ENCODE assay signal across 26 mouse cellular contexts in genomic region chr12:117862655-117863054, GRCm38 (mm10). TPM values are rescaled to one million over a fixed set of nuclear protein-coding genes. Genes with fewer than 3 reads are reported as not detected.
DNase-seq lines count a peak whose midpoint lies in the region; ATAC-seq lines count a peak whose summit lies in the region.
"Had no signal": no experiment of that assay in that cellular context is flagged by ENCODE, and none has a peak within 500 bp of the region (broad histone marks: within the 10 kb centered on the region; RNA-seq: fewer than 3 reads in every experiment).

No protein-coding gene starts in this region.

- ATAC-seq in common myeloid progenitor, adult 5-6 weeks (replicated peaks; ENCODE audit: low read depth, poor library complexity, severe bottlenecking): peak; percentile 57
- ATAC-seq in limb, embryonic 13.5 days (ENCODE audit: low FRiP score, low read depth): no peak
- ATAC-seq in megakaryocyte-erythroid progenitor cell, adult 5-6 weeks (replicated peaks; ENCODE audit: low FRiP score, low TSS enrichment, poor library complexity, severe bottlenecking): peak; percentile 89
- no peak for ATAC-seq in kidney, embryonic 15.5 days (replicated peaks; ENCODE audit: low FRiP score)
- ATAC-seq: activated CD4-positive, CD25-positive, alpha-beta regulatory T cell, adult 4 months; CD4-positive, CD25-positive, alpha-beta regulatory T cell, adult 4 months; forebrain, embryonic 14.5 days; forebrain, embryonic 16.5 days; Patski had no signal

- H3K4me3 ChIP-seq in limb, embryonic 13.5 days: no peak overlapping the region
- H3K4me3 ChIP-seq in kidney, embryonic 15.5 days (replicated peaks): no peak overlapping the region
- H3K4me3 ChIP-seq: embryonic facial prominence, embryonic 13.5 days; embryonic facial prominence, embryonic 15.5 days; erythroblast, embryonic 14.5 days; forebrain, embryonic 10.5 days; forebrain, embryonic 12.5 days had no signal

- peaks cover 21% of the 10 kb centered on the region for H3K36me3 ChIP-seq in limb, embryonic 13.5 days
- H3K36me3 ChIP-seq in kidney, embryonic 15.5 days: peaks cover 21% of the 10 kb centered on the region

- DNase-seq in kidney, postnatal 36 days: no peak
- DNase-seq: adrenal gland, adult 8-10 months; adrenal gland, postnatal 14 days; adrenal gland, postnatal 36 days; B cell, adult 2 months; cerebellum, adult 11-12 months; cerebellum, adult 2 months; cerebellum, adult 9-10 months; cerebellum, postnatal 10 days; cerebellum, postnatal 36 days; embryo, embryonic 11 days had no signal

- H3K9ac ChIP-seq in limb, embryonic 13.5 days: no peak overlapping the region
- no peak overlapping the region for H3K9ac ChIP-seq in kidney, embryonic 15.5 days
- H3K9ac ChIP-seq: embryonic facial prominence, embryonic 13.5 days; embryonic facial prominence, embryonic 15.5 days; forebrain, embryonic 12.5 days had no signal

- WGBS in limb, embryonic 13.5 days: 88% methylated on average over 5 of the region's 5 CpGs
- WGBS in kidney, embryonic 15.5 days: 82% methylated on average over 5 of the region's 5 CpGs

- H3K4me1 ChIP-seq in limb, embryonic 13.5 days: peaks cover 22% of the 10 kb centered on the region
- H3K4me1 ChIP-seq in kidney, embryonic 15.5 days: no peaks in the 10 kb centered on the region
- H3K4me1 ChIP-seq: embryonic facial prominence, embryonic 15.5 days; forebrain, embryonic 10.5 days; forebrain, embryonic 12.5 days had no signal

- 0 out of 2 replicates have a peak overlapping the region, but pooled peaks have one; percentile 15 for H3K27ac ChIP-seq in limb, embryonic 13.5 days
- H3K27ac ChIP-seq in kidney, embryonic 15.5 days: no peak overlapping the region
- H3K27ac ChIP-seq: embryonic facial prominence, embryonic 13.5 days; embryonic facial prominence, embryonic 15.5 days; forebrain, embryonic 10.5 days; forebrain, embryonic 12.5 days had no signal

- no peak overlapping the region for H3K4me2 ChIP-seq in limb, embryonic 13.5 days (replicated peaks)
- H3K4me2 ChIP-seq in kidney, embryonic 15.5 days: no peak overlapping the region
- H3K4me2 ChIP-seq: embryonic facial prominence, embryonic 13.5 days; embryonic facial prominence, embryonic 15.5 days; forebrain, embryonic 12.5 days had no signal

- no peaks in the 10 kb centered on the region for H3K27me3 ChIP-seq in limb, embryonic 13.5 days
- H3K27me3 ChIP-seq in kidney, embryonic 15.5 days: no peaks in the 10 kb centered on the region
- H3K27me3 ChIP-seq: CH12.LX; embryonic facial prominence, embryonic 13.5 days; embryonic facial prominence, embryonic 15.5 days; forebrain, embryonic 12.5 days; Patski had no signal

- H3K9me3 ChIP-seq in limb, embryonic 13.5 days: no peaks in the 10 kb centered on the region
- H3K9me3 ChIP-seq in kidney, embryonic 15.5 days (replicated peaks): no peaks in the 10 kb centered on the region
- H3K9me3 ChIP-seq: embryonic facial prominence, embryonic 13.5 days; embryonic facial prominence, embryonic 15.5 days; forebrain, embryonic 12.5 days had no signal

RNA-seq across cellular contexts. Expression of gene Cdca7l, which starts 58.6 kb away (rescaled TPM):
- total RNA-seq in common myeloid progenitor, adult 5-6 weeks (2017): 181 and 196 TPM in 2 replicates
- polyA plus RNA-seq in limb, embryonic 13.5 days (2015; fragmentation: Nextera tagmentation; extraction: Ambion mirVana): 32.4 and 32.7 TPM in 2 replicates
- total RNA-seq in megakaryocyte-erythroid progenitor cell, adult 5-6 weeks (2014; fragmentation: Nextera tagmentation): 52.3 and 91.9 TPM in 2 replicates
- 143 and 164 TPM in 2 replicates for total RNA-seq in megakaryocyte-erythroid progenitor cell, adult 5-6 weeks (2017)
- polyA plus RNA-seq in kidney, embryonic 15.5 days (2015; fragmentation: Nextera tagmentation; extraction: Ambion mirVana): 56.0 and 60.6 TPM in 2 replicates

Comparison
In these comparisons a context has a peak if more than half of its experiments do, and no peak if none do; other contexts are left out.
1. ATAC-seq: peak in common myeloid progenitor, adult 5-6 weeks (single experiment) and megakaryocyte-erythroid progenitor cell, adult 5-6 weeks (single experiment); none in limb, embryonic 13.5 days (single experiment) and kidney, embryonic 15.5 days (single experiment).